Mouse (Mus musculus) embryonic stem cell, embryonic (primary cell): ENCODE measurements around the gene Lrfn3.

Experiments used
- CTCF ChIA-PET, 4 experiments: fragments of 300-600 bp in 2 of 4; fragments of 350-600 bp in 2 of 4; sonication (Branson Sonifier 250); formaldehyde crosslinking; loops; one replicate each; lab custom pipeline; 2022; ENCODE audit warnings: inconsistent platforms in 2 of 4; lab: Charles Lee
- POLR2A ChIA-PET, 4 experiments: fragments of 300-600 bp in 2 of 4; fragments of 350-600 bp in 2 of 4; sonication (Branson Sonifier 250); formaldehyde crosslinking; loops; one replicate each; lab custom pipeline; 2022; ENCODE audit warnings: antibody characterized with exemption in 4 of 4, inconsistent platforms in 1 of 4; lab: Charles Lee

Gene Lrfn3

GRCm38 (mm10) chr7:30362652-30363343 lies at the start of gene Lrfn3:
Lrfn3 (minus strand) TSS chr7:30362772.
- POLR2A ChIA-PET: interaction anchor here (0.6 to 1.6 kb wide), 10 partner anchors 9 to 1423 kb away, joined by 3 to 6 read pairs (median 4); partner anchors contain the start of gene Syne4 (in 1 of the 4)
- CTCF ChIA-PET: interaction anchor here (0.6 to 2.4 kb wide), 15 partner anchors 9 to 217 kb away, joined by 3 to 7 read pairs (median 4); no protein-coding TSS in a partner anchor

- POLR2A ChIA-PET: interaction anchor here in 2 of 4 experiments (0.6 to 2.3 kb wide), 3 partner anchors 12 to 160 kb away, joined by 3 to 7 read pairs (median 3); no protein-coding TSS in a partner anchor
Observed at GRCm38 (mm10) chr7:30411023-30411422, 48.5 kb upstream of the Lrfn3 start.

GRCm38 (mm10) chr7:30409789-30410188 lies 47.2 kb upstream of the Lrfn3 start:
- CTCF ChIA-PET: interaction anchor here in 3 of 4 experiments (0.7 to 1.1 kb wide), 3 partner anchors 46 to 78 kb away, joined by 3 read pairs; no protein-coding TSS in a partner anchor
- POLR2A ChIA-PET: interaction anchor here in 2 of 4 experiments (1.3 to 2.3 kb wide), 3 partner anchors 9 to 35 kb away, joined by 3 to 7 read pairs (median 3); no protein-coding TSS in a partner anchor

More at GRCm38 (mm10) chr7:30411023-30411422, 48.5 kb upstream of the Lrfn3 start:
- CTCF ChIA-PET: interaction anchor here in 1 of 4 experiments (1.2 kb wide), 1 partner anchor 380 kb away, joined by 3 read pairs; no protein-coding TSS in a partner anchor

- ChIA-PET POLR2A (interaction anchor here in 2 of 4 experiments (0.8 to 2.3 kb wide), 3 partner anchors 10 to 17 kb away, joined by 3 to 7 read pairs (median 4); no protein-coding TSS in a partner anchor), CTCF (interaction anchor here in 2 of 4 experiments (0.7 to 1.7 kb wide), 2 partner anchors 76 to 149 kb away, joined by 3 to 4 read pairs; no protein-coding TSS in a partner anchor)
Observed at GRCm38 (mm10) chr7:30408639-30409038, 46.1 kb upstream of the Lrfn3 start.

GRCm38 (mm10) chr7:30402343-30402742 lies 39.8 kb upstream of the Lrfn3 start:
- POLR2A ChIA-PET: no interaction called here
- CTCF ChIA-PET: interaction anchor here in 1 of 4 experiments (1.1 kb wide), 1 partner anchor 29 kb away, joined by 3 read pairs; no protein-coding TSS in a partner anchor

GRCm38 (mm10) chr7:30399671-30400070 lies 37.1 kb upstream of the Lrfn3 start:
- ChIA-PET CTCF (interaction anchor here in 2 of 4 experiments (0.5 to 0.6 kb wide), 2 partner anchors 45 to 161 kb away, joined by 3 to 6 read pairs; no protein-coding TSS in a partner anchor), POLR2A (interaction anchor here in 3 of 4 experiments (1.0 to 2.5 kb wide), 3 partner anchors 10 to 23 kb away, joined by 3 to 7 read pairs (median 5); partner anchors contain the start of gene Nfkbid (in 1 of the 3))

- ChIA-PET POLR2A (no interaction called here), CTCF (interaction anchor here in 3 of 4 experiments (0.5 to 1.3 kb wide), 6 partner anchors 12 to 132 kb away, joined by 3 to 6 read pairs (median 4); no protein-coding TSS in a partner anchor)
Observed at GRCm38 (mm10) chr7:30394871-30395270, 32.3 kb upstream of the Lrfn3 start.

- ChIA-PET CTCF (interaction anchor here (0.5 to 1.3 kb wide), 7 partner anchors 12 to 1618 kb away, joined by 3 to 6 read pairs (median 4); no protein-coding TSS in a partner anchor), POLR2A (interaction anchor here in 1 of 4 experiments (1.9 kb wide), 1 partner anchor 10 kb away, joined by 10 read pairs; no protein-coding TSS in a partner anchor)
Observed at GRCm38 (mm10) chr7:30394379-30394778, 31.8 kb upstream of the Lrfn3 start.

- ChIA-PET CTCF (interaction anchor here in 3 of 4 experiments (0.7 to 1.3 kb wide), 5 partner anchors 20 to 1617 kb away, joined by 3 to 5 read pairs (median 4); no protein-coding TSS in a partner anchor), POLR2A (interaction anchor here in 3 of 4 experiments (0.6 to 1.9 kb wide), 3 partner anchors 9 to 154 kb away, joined by 3 to 10 read pairs (median 4); no protein-coding TSS in a partner anchor)
Observed at GRCm38 (mm10) chr7:30393631-30394030, 31.1 kb upstream of the Lrfn3 start.

GRCm38 (mm10) chr7:30392746-30393520 lies 30.4 kb upstream of the Lrfn3 start:
- POLR2A ChIA-PET: interaction anchor here in 3 of 4 experiments (0.6 to 1.9 kb wide), 4 partner anchors 9 to 153 kb away, joined by 3 to 10 read pairs (median 4); no protein-coding TSS in a partner anchor
- CTCF ChIA-PET: interaction anchor here in 2 of 4 experiments (0.7 to 1.0 kb wide), 3 partner anchors 20 to 99 kb away, joined by 3 to 5 read pairs (median 3); no protein-coding TSS in a partner anchor

GRCm38 (mm10) chr7:30384106-30384505 lies 21.5 kb upstream of the Lrfn3 start:
- ChIA-PET CTCF (no interaction called here), POLR2A (interaction anchor here in 3 of 4 experiments (0.6 to 1.6 kb wide), 5 partner anchors 9 to 104 kb away, joined by 3 to 10 read pairs (median 4); partner anchors contain the start of genes Thap8 (in 1 of the 3) and Wdr62 (in 1 of the 3))

GRCm38 (mm10) chr7:30380061-30380460 lies 17.5 kb upstream of the Lrfn3 start:
- CTCF ChIA-PET: interaction anchor here in 1 of 4 experiments (0.5 kb wide), 1 partner anchor 80 kb away, joined by 3 read pairs; no protein-coding TSS in a partner anchor

GRCm38 (mm10) chr7:30373501-30373962 lies 11.0 kb upstream of the Lrfn3 start:
- ChIA-PET POLR2A (interaction anchor here in 3 of 4 experiments (0.9 to 1.6 kb wide), 13 partner anchors 13 to 356 kb away, joined by 3 to 7 read pairs (median 3); partner anchors contain the start of genes Thap8 (in 2 of the 3), Wdr62 (in 2 of the 3), E130208F15Rik (in 1 of the 3) and Tmem147 (in 1 of the 3)), CTCF (interaction anchor here (0.5 to 1.6 kb wide), 25 partner anchors 10 to 157 kb away, joined by 3 to 7 read pairs (median 4); partner anchors contain the start of genes Aplp1 (in 1 of the 4), Lrfn3 (in 1 of the 4), Thap8 (in 1 of the 4) and Wdr62 (in 1 of the 4))

More at GRCm38 (mm10) chr7:30380061-30380460, 17.5 kb upstream of the Lrfn3 start:
- POLR2A ChIA-PET: no interaction called here

GRCm38 (mm10) chr7:30367466-30367865 lies 4.9 kb upstream of the Lrfn3 start:
- POLR2A ChIA-PET: interaction anchor here in 2 of 4 experiments (0.5 to 1.3 kb wide), 7 partner anchors 10 to 85 kb away, joined by 3 to 10 read pairs (median 3); no protein-coding TSS in a partner anchor
- CTCF ChIA-PET: interaction anchor here (0.6 to 1.8 kb wide), 5 partner anchors 14 to 245 kb away, joined by 3 to 8 read pairs (median 3); partner anchors contain the start of gene Upk1a (in 1 of the 4)

- ChIA-PET POLR2A (interaction anchor here (0.6 to 1.6 kb wide), 10 partner anchors 10 to 1424 kb away, joined by 3 to 6 read pairs (median 4); no protein-coding TSS in a partner anchor), CTCF (interaction anchor here (0.6 to 2.4 kb wide), 14 partner anchors 10 to 218 kb away, joined by 3 to 7 read pairs (median 4); no protein-coding TSS in a partner anchor)
Observed at GRCm38 (mm10) chr7:30363344-30363738, 769 bp upstream of the Lrfn3 start.

- ChIA-PET CTCF (interaction anchor here (0.7 to 1.9 kb wide), 7 partner anchors 11 to 131 kb away, joined by 3 to 6 read pairs (median 3); no protein-coding TSS in a partner anchor), POLR2A (interaction anchor here in 2 of 4 experiments (0.7 to 1.5 kb wide), 4 partner anchors 8 to 200 kb away, joined by 3 to 4 read pairs (median 3); partner anchors contain the start of gene Sdhaf1 (in 1 of the 2))
Observed at GRCm38 (mm10) chr7:30360028-30360427, 2.5 kb downstream of the Lrfn3 start.
